9 mouse cellular contexts compared by ENCODE assay signal in the genomic region with DNA sequence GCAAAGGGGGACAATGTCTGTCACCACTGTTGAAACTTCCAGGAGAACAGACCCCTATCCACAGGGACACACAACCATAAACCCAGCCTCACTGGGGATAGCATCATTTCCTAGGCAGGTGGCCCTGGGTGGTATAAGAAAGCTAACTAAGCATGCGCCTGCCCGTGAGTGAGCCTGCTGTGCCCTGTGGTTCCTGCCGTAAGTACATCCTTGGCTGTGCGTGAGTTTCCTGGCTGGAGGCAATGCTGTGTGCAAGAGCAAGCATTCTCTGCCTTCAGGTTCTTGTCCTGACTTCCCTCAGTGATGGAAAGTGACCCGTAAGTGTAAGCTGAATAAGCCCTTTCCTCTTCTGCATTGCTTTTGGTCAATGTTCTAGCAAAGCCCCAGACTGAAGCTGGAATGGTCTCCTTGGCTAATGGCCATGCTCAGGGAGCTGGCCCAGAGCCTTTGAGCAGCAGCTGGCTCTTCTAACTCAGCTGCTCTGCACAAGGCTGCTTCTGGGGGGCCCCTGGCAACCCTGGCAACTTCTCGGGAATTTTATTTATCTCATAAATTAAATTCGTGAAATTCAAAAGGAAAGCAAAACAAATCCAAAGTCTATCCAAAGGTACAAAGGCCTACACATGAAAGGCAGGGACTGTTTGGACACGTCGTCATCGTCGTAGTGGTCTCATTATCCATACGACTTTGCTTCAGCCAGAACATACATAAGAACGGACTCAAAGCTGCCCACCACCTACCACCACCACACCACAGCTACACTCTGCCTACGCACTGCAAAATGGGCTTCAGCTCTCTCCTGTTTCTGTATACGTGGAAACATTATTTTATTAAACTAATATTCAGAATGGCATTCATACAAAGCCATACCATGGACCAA. TPM values are rescaled to one million over a fixed set of nuclear protein-coding genes. Genes with fewer than 3 reads are reported as not detected.
DNase-seq lines count a peak whose midpoint lies in the region; ATAC-seq and TF ChIP-seq lines count a peak whose summit lies in the region.
"Had no signal": no experiment of that assay in that cellular context is flagged by ENCODE, and none has a peak within 500 bp of the region (broad histone marks: within the 10 kb centered on the region; RNA-seq: fewer than 3 reads in every experiment).

No protein-coding gene starts in this region.

- no peaks in the 10 kb centered on the region for H3K36me3 ChIP-seq in heart, embryonic 12.5 days
- H3K36me3 ChIP-seq in midbrain, embryonic 12.5 days: no peaks in the 10 kb centered on the region
- no peaks in the 10 kb centered on the region for H3K36me3 ChIP-seq in midbrain, embryonic 15.5 days (replicated peaks)
- no peaks in the 10 kb centered on the region for H3K36me3 ChIP-seq in limb, embryonic 13.5 days
- H3K36me3 ChIP-seq in liver, postnatal 0 days (replicated peaks; ENCODE audit: insufficient read depth, low read length): no peaks in the 10 kb centered on the region

- ATAC-seq in heart, embryonic 12.5 days (ENCODE audit: insufficient number of reproducible peaks, low FRiP score): no peak
- no peak for ATAC-seq in midbrain, embryonic 12.5 days (ENCODE audit: low FRiP score, low read depth)
- no peak for ATAC-seq in midbrain, embryonic 15.5 days (replicated peaks)
- no peak for ATAC-seq in limb, embryonic 13.5 days (ENCODE audit: low FRiP score, low read depth)
- no peak for ATAC-seq in liver, postnatal 0 days
- no peak for ATAC-seq in granulocyte monocyte progenitor cell, adult 5-6 weeks (replicated peaks; ENCODE audit: poor library complexity, severe bottlenecking)

- no peaks in the 10 kb centered on the region for H3K27me3 ChIP-seq in heart, embryonic 12.5 days (replicated peaks)
- peaks cover 11% of the 10 kb centered on the region for H3K27me3 ChIP-seq in midbrain, embryonic 12.5 days
- no peaks in the 10 kb centered on the region for H3K27me3 ChIP-seq in midbrain, embryonic 15.5 days (replicated peaks)
- no peaks in the 10 kb centered on the region for H3K27me3 ChIP-seq in limb, embryonic 13.5 days
- no peaks in the 10 kb centered on the region for H3K27me3 ChIP-seq in liver, postnatal 0 days (ENCODE audit: insufficient read depth, low read length)

- WGBS in heart, embryonic 12.5 days: 77% methylated on average over 15 of the region's 15 CpGs
- WGBS in midbrain, embryonic 12.5 days: 61% methylated on average over 15 of the region's 15 CpGs
- 44% methylated on average over 15 of the region's 15 CpGs for WGBS in midbrain, embryonic 15.5 days
- 57% methylated on average over 15 of the region's 15 CpGs for WGBS in limb, embryonic 13.5 days
- 69% methylated on average over 15 of the region's 15 CpGs for WGBS in liver, postnatal 0 days (ENCODE audit: insufficient replicate concordance)

- no peak for TF ChIP-seq CTCF in liver, postnatal 0 days (IDR thresholded peaks at IDR 0.05; ENCODE audit: low read depth)

- no peaks in the 10 kb centered on the region for H3K9me3 ChIP-seq in heart, embryonic 12.5 days (replicated peaks)
- no peaks in the 10 kb centered on the region for H3K9me3 ChIP-seq in midbrain, embryonic 12.5 days
- no peaks in the 10 kb centered on the region for H3K9me3 ChIP-seq in midbrain, embryonic 15.5 days
- no peaks in the 10 kb centered on the region for H3K9me3 ChIP-seq in limb, embryonic 13.5 days
- H3K9me3 ChIP-seq in liver, postnatal 0 days (ENCODE audit: low read length): no peaks in the 10 kb centered on the region

- no peak overlapping the region; the same call in 1 of the 2 replicates for H3K27ac ChIP-seq in heart, embryonic 12.5 days (ENCODE audit: poor library complexity, severe bottlenecking)
- peak overlapping the region; percentile 7; the same call in 1 of the 2 replicates for H3K27ac ChIP-seq in midbrain, embryonic 12.5 days (replicated peaks)
- H3K27ac ChIP-seq in midbrain, embryonic 15.5 days: no peak overlapping the region
- H3K27ac ChIP-seq in limb, embryonic 13.5 days: peak overlapping the region; percentile 65; the same call in 1 of the 2 replicates
- no peak overlapping the region for H3K27ac ChIP-seq in liver, postnatal 0 days (ENCODE audit: low read depth)

- H3K9ac ChIP-seq in heart, embryonic 12.5 days: no peak overlapping the region
- no peak overlapping the region for H3K9ac ChIP-seq in midbrain, embryonic 12.5 days (replicated peaks)
- H3K9ac ChIP-seq in midbrain, embryonic 15.5 days: no peak overlapping the region
- no peak overlapping the region for H3K9ac ChIP-seq in limb, embryonic 13.5 days
- H3K9ac ChIP-seq in liver, postnatal 0 days (replicated peaks): no peak overlapping the region

- DNase-seq in heart, adult 11 months: peak; percentile 86
- DNase-seq in liver, postnatal 0 days: no peak
- no peak for DNase-seq in ovary, adult 18-20 months (ENCODE audit: low spot score)

- peaks cover 69% of the 10 kb centered on the region for H3K4me1 ChIP-seq in heart, embryonic 12.5 days (replicated peaks)
- peaks cover 31% of the 10 kb centered on the region for H3K4me1 ChIP-seq in midbrain, embryonic 12.5 days
- peaks cover 32% of the 10 kb centered on the region for H3K4me1 ChIP-seq in midbrain, embryonic 15.5 days
- peaks cover 49% of the 10 kb centered on the region for H3K4me1 ChIP-seq in limb, embryonic 13.5 days
- H3K4me1 ChIP-seq in liver, postnatal 0 days (ENCODE audit: insufficient read depth): no peaks in the 10 kb centered on the region; the same call in 1 of the 2 replicates

- TF ChIP-seq EP300 in liver, postnatal 0 days (IDR thresholded peaks at IDR 0.05; ENCODE audit: low read depth): no peak

- no peak overlapping the region for H3K4me2 ChIP-seq in heart, embryonic 12.5 days
- H3K4me2 ChIP-seq in midbrain, embryonic 12.5 days (replicated peaks): no peak overlapping the region
- no peak overlapping the region for H3K4me2 ChIP-seq in midbrain, embryonic 15.5 days
- H3K4me2 ChIP-seq in limb, embryonic 13.5 days (replicated peaks): no peak overlapping the region
- H3K4me2 ChIP-seq in liver, postnatal 0 days (ENCODE audit: low read depth, low read length): no peak overlapping the region

- H3K4me3 ChIP-seq in heart, embryonic 12.5 days: no peak overlapping the region
- no peak overlapping the region for H3K4me3 ChIP-seq in midbrain, embryonic 12.5 days
- no peak overlapping the region for H3K4me3 ChIP-seq in midbrain, embryonic 15.5 days
- no peak overlapping the region for H3K4me3 ChIP-seq in limb, embryonic 13.5 days
- H3K4me3 ChIP-seq in liver, postnatal 0 days (ENCODE audit: low read depth, low read length): no peak overlapping the region

RNA-seq across cellular contexts. Expression of gene Mab21l3, which starts 50.7 kb away (rescaled TPM):
- 0.32 and 0.62 TPM in 2 replicates for polyA plus RNA-seq in heart, embryonic 12.5 days (2016; fragmentation: Nextera tagmentation; extraction: Ambion mirVana)
- polyA plus RNA-seq in midbrain, embryonic 12.5 days (2016; fragmentation: Nextera tagmentation; extraction: Ambion mirVana): 0.32 and 0.48 TPM in 2 replicates
- polyA plus RNA-seq in midbrain, embryonic 15.5 days (2015; fragmentation: Nextera tagmentation; extraction: Ambion mirVana): 0.14 and 0.21 TPM in 2 replicates
- polyA plus RNA-seq in limb, embryonic 13.5 days (2015; fragmentation: Nextera tagmentation; extraction: Ambion mirVana): 1.3 and 1.5 TPM in 2 replicates
- polyA plus RNA-seq in liver, postnatal 0 days (2015; fragmentation: Nextera tagmentation; extraction: Ambion mirVana): not detected in 2 replicates
- not detected in 2 replicates for total RNA-seq in granulocyte monocyte progenitor cell, adult 5-6 weeks (2014; fragmentation: Nextera tagmentation)
- total RNA-seq in granulocyte monocyte progenitor cell, adult 5-6 weeks (2017): 0.05 TPM in 1 of 2 replicates, not detected in the other
- total RNA-seq: gastrocnemius, adult 8-10 months had no signal

Comparison
In these comparisons a context has a peak if more than half of its experiments do, and no peak if none do; other contexts are left out.
1. H3K27ac ChIP-seq: peak in midbrain, embryonic 12.5 days (single experiment) and limb, embryonic 13.5 days (single experiment); none in heart, embryonic 12.5 days (single experiment), midbrain, embryonic 15.5 days (single experiment) and liver, postnatal 0 days (single experiment).